12 mouse cellular contexts compared by ENCODE assay signal in the genomic region with DNA sequence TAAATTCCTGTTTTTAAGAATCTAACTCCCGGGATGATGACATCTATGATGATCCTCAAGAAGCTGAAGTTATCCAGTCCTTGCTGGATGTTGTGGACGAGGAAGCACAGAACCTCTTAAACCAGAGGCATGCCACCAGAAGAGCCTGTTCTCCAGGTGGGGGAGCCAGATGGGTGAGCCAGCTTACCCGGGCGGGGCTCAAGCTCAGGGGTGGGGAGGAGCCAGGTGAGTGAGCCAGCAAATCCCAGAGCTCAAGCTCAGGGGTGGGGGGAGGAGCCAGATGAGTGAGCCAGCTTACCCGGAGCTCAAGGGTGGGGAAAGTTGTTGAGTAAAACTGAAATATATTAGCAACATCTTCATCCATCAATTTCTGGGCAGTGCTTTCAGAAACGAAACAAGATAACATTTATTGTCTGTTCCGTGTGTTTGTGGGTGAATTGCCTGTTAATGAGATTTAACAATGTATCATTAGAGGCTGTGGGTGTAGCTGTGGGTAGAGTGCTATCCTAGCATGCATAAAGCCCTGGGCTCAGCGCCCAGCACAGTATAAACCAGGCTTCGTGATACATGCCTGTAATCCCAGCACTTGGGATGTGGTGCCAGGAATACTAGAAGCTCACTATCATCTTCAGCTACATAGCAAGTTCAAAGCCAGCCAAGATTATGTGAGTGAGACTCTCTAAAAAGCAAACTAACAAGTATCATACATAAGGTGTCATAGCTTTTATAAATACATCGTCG. TPM values are rescaled to one million over a fixed set of nuclear protein-coding genes. Genes with fewer than 3 reads are reported as not detected.
A peak's percentile ranks its signal among the peaks of the same experiment; 100 is the strongest.
DNase-seq lines count a peak whose midpoint lies in the region; ATAC-seq and TF ChIP-seq lines count a peak whose summit lies in the region.
"Had no signal": no experiment of that assay in that cellular context is flagged by ENCODE, and none has a peak within 500 bp of the region (broad histone marks: within the 10 kb centered on the region; RNA-seq: fewer than 3 reads in every experiment).

No protein-coding gene starts in this region.

- no peak overlapping the region for H3K9ac ChIP-seq in heart, embryonic 14.5 days (ENCODE audit: low read length)
- H3K9ac ChIP-seq in lung, postnatal 0 days (replicated peaks; ENCODE audit: low read depth) = no peak overlapping the region
- H3K9ac ChIP-seq: lung, embryonic 15.5 days had no signal

- TF ChIP-seq CTCF in lung, postnatal 0 days (IDR thresholded peaks at IDR 0.05) = peak; percentile 33; the same call in 1 of the 2 replicates
- TF ChIP-seq CTCF in cerebellum, adult 2 months (IDR thresholded peaks at IDR 0.05; ENCODE audit: borderline replicate concordance, insufficient read depth, low read depth, low read length) = no peak

- H3K9me3 ChIP-seq in heart, embryonic 14.5 days (ENCODE audit: control insufficient read depth, low read length) = no peaks in the 10 kb centered on the region
- no peaks in the 10 kb centered on the region for H3K9me3 ChIP-seq in lung, postnatal 0 days (ENCODE audit: low read length)
- H3K9me3 ChIP-seq in limb, embryonic 10.5 days (replicated peaks) = no peaks in the 10 kb centered on the region
- H3K9me3 ChIP-seq: lung, embryonic 15.5 days had no signal

- no peak for TF ChIP-seq POLR2A in cerebellum, adult 2 months (IDR thresholded peaks at IDR 0.05; ENCODE audit: borderline replicate concordance, insufficient read depth, low read length)

- H3K4me3 ChIP-seq in heart, embryonic 14.5 days (ENCODE audit: control insufficient read depth in 1 of 2, insufficient read depth in 1 of 2, low read depth in 1 of 2, low read length in 2 of 2) = no peak overlapping the region
- H3K4me3 ChIP-seq in lung, postnatal 0 days (ENCODE audit: low read depth, low read length) = no peak overlapping the region
- no peak overlapping the region for H3K4me3 ChIP-seq in limb, embryonic 10.5 days
- H3K4me3 ChIP-seq in cerebellum, adult 2 months (replicated peaks; ENCODE audit: insufficient read depth, low read depth, low read length) = no peak overlapping the region
- H3K4me3 ChIP-seq: lung, embryonic 15.5 days had no signal

- peaks cover 16% of the 10 kb centered on the region for H3K36me3 ChIP-seq in heart, embryonic 14.5 days (ENCODE audit: control insufficient read depth, insufficient read depth, low read length)
- 0 out of 2 replicates have a peak, but pooled peaks cover 5% of the 10 kb centered on the region for H3K36me3 ChIP-seq in lung, postnatal 0 days (ENCODE audit: insufficient read depth, low read length)
- peaks cover 13% of the 10 kb centered on the region for H3K36me3 ChIP-seq in limb, embryonic 10.5 days

- TF ChIP-seq EP300 in lung, postnatal 0 days (IDR thresholded peaks at IDR 0.05) = no peak

- H3K27ac ChIP-seq in heart, embryonic 14.5 days (replicated peaks in 1 of 2; ENCODE audit: control insufficient read depth in 1 of 2, insufficient read depth in 1 of 2, low read depth in 2 of 2, low read length in 2 of 2) = no peak overlapping the region
- H3K27ac ChIP-seq in lung, postnatal 0 days (ENCODE audit: low read length) = no peak overlapping the region
- H3K27ac ChIP-seq in limb, embryonic 10.5 days = no peak overlapping the region
- H3K27ac ChIP-seq in cerebellum, adult 2 months (ENCODE audit: insufficient read depth, low read length) = no peak overlapping the region
- H3K27ac ChIP-seq: lung, embryonic 15.5 days had no signal

- no peaks in the 10 kb centered on the region for H3K4me1 ChIP-seq in heart, embryonic 14.5 days (ENCODE audit: control insufficient read depth in 2 of 2, insufficient read depth in 2 of 2, low read length in 2 of 2)
- no peaks in the 10 kb centered on the region for H3K4me1 ChIP-seq in lung, postnatal 0 days (ENCODE audit: insufficient read depth, low read depth, low read length)
- H3K4me1 ChIP-seq in limb, embryonic 10.5 days = no peaks in the 10 kb centered on the region
- H3K4me1 ChIP-seq in cerebellum, adult 2 months (ENCODE audit: control insufficient read depth, insufficient read depth, low read length) = no peaks in the 10 kb centered on the region
- H3K4me1 ChIP-seq: lung, embryonic 15.5 days had no signal

- H3K27me3 ChIP-seq in heart, embryonic 14.5 days (ENCODE audit: control insufficient read depth, insufficient read depth, low read length) = no peaks in the 10 kb centered on the region
- H3K27me3 ChIP-seq in lung, postnatal 0 days (replicated peaks; ENCODE audit: insufficient read depth, low read length) = no peaks in the 10 kb centered on the region
- H3K27me3 ChIP-seq in limb, embryonic 10.5 days (ENCODE audit: low read depth, poor library complexity, severe bottlenecking) = no peaks in the 10 kb centered on the region
- no peaks in the 10 kb centered on the region for H3K27me3 ChIP-seq in cerebellum, adult 2 months (ENCODE audit: control insufficient read depth, insufficient read depth, low read length)
- H3K27me3 ChIP-seq: lung, embryonic 15.5 days had no signal

- no peak overlapping the region for H3K4me2 ChIP-seq in heart, embryonic 14.5 days (ENCODE audit: low read length)
- H3K4me2 ChIP-seq in lung, postnatal 0 days (replicated peaks; ENCODE audit: low read depth, low read length) = no peak overlapping the region
- H3K4me2 ChIP-seq: lung, embryonic 15.5 days had no signal

- DNase-seq in heart, adult 11 months = no peak
- DNase-seq in A20 (ENCODE audit: low read depth, low spot score) (peak; percentile 78), ZHBTc4 (ENCODE audit: low read depth, low spot score) (peak; percentile 39)
- DNase-seq in lung, postnatal 0 days (ENCODE audit: low spot score) = peak; percentile 78
- no peak for DNase-seq in limb, embryonic 10.5 days (ENCODE audit: low spot score)
- DNase-seq in cerebellum, adult 11 months = no peak
- no peak for DNase-seq in cerebellum, adult 2 months
- DNase-seq: cerebellum, adult 8-10 months; heart, postnatal 10 days; kidney, postnatal 14 days had no signal

- 0 out of 2 replicates have a peak, but pooled peaks have one; percentile 26 for ATAC-seq in heart, embryonic 14.5 days (ENCODE audit: insufficient number of reproducible peaks, insufficient read depth, low FRiP score, low read depth)
- ATAC-seq in lung, postnatal 0 days = peak; percentile 89

- 65% methylated on average over 11 of the region's 11 CpGs for WGBS in heart, embryonic 14.5 days
- WGBS in lung, postnatal 0 days = 61% methylated on average over 11 of the region's 11 CpGs
- WGBS in limb, embryonic 10.5 days = 74% methylated on average over 11 of the region's 11 CpGs
- WGBS in cerebellum, adult 2 months = 68% methylated on average over 11 of the region's 11 CpGs

RNA-seq across cellular contexts. Expression of gene Slc10a6, which starts 49.4 kb away (rescaled TPM):
- polyA plus RNA-seq in heart, embryonic 14.5 days (2014; fragmentation: Nextera tagmentation; extraction: Ambion mirVana) = 0.76 and 1.6 TPM in 2 replicates
- 6.9 and 13.8 TPM in 2 replicates for polyA plus RNA-seq in lung, postnatal 0 days (2015; fragmentation: Nextera tagmentation; extraction: Ambion mirVana)
- polyA plus RNA-seq in limb, embryonic 10.5 days (2016; fragmentation: Nextera tagmentation; extraction: Ambion mirVana) = not detected in 2 replicates
- polyA plus RNA-seq in cerebellum, adult 2 months (2012; rRNA removed) = 0.05 TPM in 1 of 2 replicates, not detected in the other

Comparison
In these comparisons a context has a peak if more than half of its experiments do, and no peak if none do; other contexts are left out.
1. DNase-seq: peak in A20 (single experiment), ZHBTc4 (single experiment) and lung, postnatal 0 days (single experiment); none in heart, adult 11 months (single experiment), limb, embryonic 10.5 days (single experiment), cerebellum, adult 11 months (single experiment) and cerebellum, adult 2 months (0 of 2).